Mouse (Mus musculus) stomach, postnatal 0 days (tissue): ENCODE measurements at regions not wholly inside any gene's neighbourhood (a gene's known extent, or its start where the extent isn't known, plus 50 kb on each side); places are given as distances from the start of the nearest gene placed in this dataset.

Experiments used
- ATAC-seq: fragments of 200-750 bp; cut with Nextera tagmentation; 2 replicates; pipeline ENCODE4 v1.8.0; 2017; ENCODE audit not compliant: low FRiP score, low TSS enrichment
- DNase-seq: peaks from one replicate; pipeline ENCODE4 v3.0.0-alpha.2; 2016; ENCODE audit warnings: low spot score
- H3K27ac ChIP-seq: fragments of 300-500 bp; sonication (generic); replicated peaks from 2 replicates; pipeline ENCODE4 v1.5.1; 2014; ENCODE audit warnings: mild to moderate bottlenecking, control low read depth
- H3K27me3 ChIP-seq: fragments of 300-500 bp; sonication (generic); 2 replicates; pipeline ENCODE4 v1.6.1; 2014; ENCODE audit warnings: low read length; ENCODE audit not compliant: control insufficient read depth, insufficient read depth
- H3K36me3 ChIP-seq: fragments of 300-500 bp; sonication (generic); 2 replicates; pipeline ENCODE4 v1.6.1; 2014; ENCODE audit warnings: low read length, mixed read lengths; ENCODE audit not compliant: control insufficient read depth, insufficient read depth
- H3K4me1 ChIP-seq: fragments of 300-500 bp; sonication (generic); replicated peaks from 2 replicates; pipeline ENCODE4 v1.6.1; 2014; ENCODE audit warnings: antibody characterized with exemption; ENCODE audit not compliant: control insufficient read depth, insufficient read depth
- H3K4me2 ChIP-seq: fragments of 300-500 bp; sonication (generic); replicated peaks from 2 replicates; pipeline ENCODE4 v1.6.1; 2014; ENCODE audit warnings: low read depth, mild to moderate bottlenecking, control low read depth, moderate library complexity
- H3K4me3 ChIP-seq: fragments of 300-500 bp; sonication (generic); 2 replicates; pipeline ENCODE4 v1.5.1; 2014; ENCODE audit warnings: low read depth, low read length, control low read depth
- H3K9ac ChIP-seq: fragments of 300-500 bp; sonication (generic); 2 replicates; pipeline ENCODE4 v1.6.1; 2014; ENCODE audit warnings: mild to moderate bottlenecking, low read length, control low read depth, mixed read lengths
- H3K9me3 ChIP-seq: fragments of 300-500 bp; sonication (generic); 2 replicates; pipeline ENCODE4 v1.6.1; 2016; ENCODE audit warnings: low read length; ENCODE audit not compliant: control insufficient read depth
- CTCF ChIP-seq: IDR thresholded peaks from 2 replicates; pipeline ENCODE4 v1.5.1; 2016; ENCODE audit warnings: antibody characterized with exemption, low read depth, mild to moderate bottlenecking, moderate library complexity
- EP300 ChIP-seq: optimal IDR thresholded peaks from 2 replicates; pipeline ENCODE3; 2016; ENCODE audit warnings: antibody characterized with exemption
- WGBS: fragments of 180-500 bp; shearing (Covaris S2); extraction: QIAGEN DNeasy Blood & Tissue Kit; methylation state at CpG from one replicate; pipeline ENCODE4 v1.1.7; 2014; 5-methylcytosine and 5-hydroxymethylcytosine counted together

DNA sequence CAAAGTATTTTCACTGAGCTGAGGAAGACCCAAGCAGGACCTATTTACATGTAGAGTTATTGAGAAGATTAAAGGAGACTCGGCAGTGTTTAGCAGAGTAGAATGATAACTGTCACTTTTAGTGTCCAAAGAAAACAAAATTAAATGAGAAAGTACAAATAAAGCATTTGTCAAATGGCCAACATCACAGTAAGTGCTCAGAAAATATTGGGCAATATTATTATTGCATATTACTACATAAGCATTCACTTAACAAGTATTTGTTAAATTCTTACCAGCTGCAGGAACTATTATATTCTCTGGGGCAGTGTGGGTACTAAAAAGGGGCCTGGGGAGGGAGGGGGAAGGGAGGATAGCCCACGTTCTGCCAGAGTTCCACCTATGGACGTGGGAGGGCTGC, 224.5 kb upstream of the Noct start:
- no peaks in the 10 kb centered on the region for H3K36me3 ChIP-seq
- no peak for ATAC-seq
- H3K9me3 ChIP-seq, result no peaks in the 10 kb centered on the region
- no peak overlapping the region for H3K4me3 ChIP-seq
- no peak overlapping the region for H3K4me2 ChIP-seq
- no peak overlapping the region for H3K27ac ChIP-seq
- no peaks in the 10 kb centered on the region for H3K4me1 ChIP-seq
- DNase-seq, result no peak
- no peak overlapping the region for H3K9ac ChIP-seq
- TF ChIP-seq CTCF, result no peak
- no peak for TF ChIP-seq EP300
- H3K27me3 ChIP-seq, result no peaks in the 10 kb centered on the region
- WGBS, result 50% methylated on average over 3 of the region's 3 CpGs

DNA sequence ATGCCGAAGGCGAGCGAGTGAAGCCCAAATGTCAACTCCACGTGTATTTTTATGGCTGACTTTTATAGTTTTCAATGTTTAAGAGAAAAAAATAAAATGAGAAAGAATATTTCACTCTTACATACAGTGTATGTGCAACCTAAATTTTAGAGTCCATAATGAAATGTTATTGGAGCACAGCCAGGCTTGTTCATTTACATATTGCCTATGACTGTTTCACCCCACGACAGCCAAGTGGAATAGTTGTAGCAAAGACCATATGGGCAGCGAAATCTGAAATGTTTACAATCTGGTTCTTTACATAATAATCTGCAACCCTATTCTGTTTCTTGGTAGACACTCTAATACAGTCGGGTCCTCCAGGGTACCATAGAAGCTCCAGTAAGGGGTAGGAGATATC, 223.3 kb upstream of the Noct start:
- Histone ChIP-seq H3K4me3 (no peak overlapping the region), H3K9me3 (no peaks in the 10 kb centered on the region), H3K27me3 (no peaks in the 10 kb centered on the region), H3K4me1 (no peaks in the 10 kb centered on the region), H3K36me3 (no peaks in the 10 kb centered on the region), H3K4me2 (no peak overlapping the region), H3K9ac (no peak overlapping the region), H3K27ac (no peak overlapping the region)
- 82% methylated on average over 7 of the region's 7 CpGs for WGBS
- no peak for DNase-seq
- ATAC-seq, result no peak
- TF ChIP-seq EP300 (no peak), CTCF (no peak)

GRCm38 (mm10) chr3:51002662-51003061, 221.6 kb upstream of the Noct start:
- Histone ChIP-seq H3K9ac (no peak overlapping the region), H3K27ac (no peak overlapping the region), H3K36me3 (no peaks in the 10 kb centered on the region), H3K4me2 (no peak overlapping the region), H3K4me3 (no peak overlapping the region), H3K9me3 (no peaks in the 10 kb centered on the region), H3K27me3 (no peaks in the 10 kb centered on the region), H3K4me1 (no peaks in the 10 kb centered on the region)
- TF ChIP-seq EP300 (no peak), CTCF (no peak)
- WGBS, result 53% methylated on average over 6 of the region's 6 CpGs
- DNase-seq (no peak), ATAC-seq (no peak)

GRCm38 (mm10) chr3:51003506-51004170, 220.6 kb upstream of the Noct start:
- no peaks in the 10 kb centered on the region for H3K9me3 ChIP-seq
- TF ChIP-seq CTCF (no peak), EP300 (no peak)
- 72% methylated on average over 8 of the region's 8 CpGs for WGBS
- no peak overlapping the region for H3K4me3 ChIP-seq
- no peak for ATAC-seq
- H3K36me3 ChIP-seq, result no peaks in the 10 kb centered on the region
- no peaks in the 10 kb centered on the region for H3K27me3 ChIP-seq
- H3K27ac ChIP-seq, result no peak overlapping the region
- H3K4me1 ChIP-seq, result no peaks in the 10 kb centered on the region
- no peak overlapping the region for H3K9ac ChIP-seq
- no peak overlapping the region for H3K4me2 ChIP-seq
- DNase-seq, result no peak

DNA sequence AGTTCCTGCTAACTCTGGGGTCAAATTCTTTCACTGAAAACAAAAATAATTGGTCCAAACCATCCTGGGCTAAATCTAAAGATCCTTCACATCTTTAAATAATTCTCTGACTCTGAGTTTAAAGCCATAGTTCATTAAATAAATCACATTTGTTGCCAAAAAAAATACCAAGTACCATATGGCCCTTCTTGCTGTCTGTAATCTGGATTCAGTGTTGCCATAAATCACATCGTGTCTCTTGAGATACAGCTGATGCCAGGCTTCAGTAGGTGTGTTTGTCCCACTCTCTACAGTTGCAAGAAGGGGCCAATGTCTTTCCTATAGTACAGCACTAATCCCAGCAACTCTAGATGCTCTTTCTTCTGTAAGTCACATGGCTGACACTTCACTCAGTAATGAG, 220.0 kb upstream of the Noct start:
- Histone ChIP-seq H3K27me3 (no peaks in the 10 kb centered on the region), H3K27ac (no peak overlapping the region), H3K4me2 (no peak overlapping the region), H3K4me3 (no peak overlapping the region), H3K9ac (no peak overlapping the region), H3K4me1 (no peaks in the 10 kb centered on the region), H3K36me3 (no peaks in the 10 kb centered on the region), H3K9me3 (no peaks in the 10 kb centered on the region)
- TF ChIP-seq CTCF (no peak), EP300 (no peak)
- ATAC-seq (no peak), DNase-seq (no peak)
- 41% methylated on average over 1 of the region's 1 CpGs for WGBS

GRCm38 (mm10) chr3:51009098-51009497, 215.1 kb upstream of the Noct start:
- no peak for ATAC-seq
- TF ChIP-seq CTCF, result no peak
- TF ChIP-seq EP300, result no peak
- H3K27ac ChIP-seq, result no peak overlapping the region
- H3K4me1 ChIP-seq, result no peaks in the 10 kb centered on the region
- H3K36me3 ChIP-seq, result no peaks in the 10 kb centered on the region
- WGBS, result 74% methylated on average over 5 of the region's 5 CpGs
- H3K27me3 ChIP-seq, result no peaks in the 10 kb centered on the region
- no peaks in the 10 kb centered on the region for H3K9me3 ChIP-seq
- H3K4me3 ChIP-seq, result no peak overlapping the region
- DNase-seq, result no peak
- H3K4me2 ChIP-seq, result no peak overlapping the region
- H3K9ac ChIP-seq, result no peak overlapping the region
